Mouse (Mus musculus) lung, embryonic 15.5 days (tissue): ENCODE results near the gene R3hdm1. TPM values are rescaled to one million over a fixed set of nuclear protein-coding genes. Genes with fewer than 3 reads are reported as not detected.

ENCODE experiments used
- microRNA counts: library from miRNA; unstranded; fragments of <30 nt; microRNA quantifications from one replicate; lab custom pipeline; 2016
- microRNA-seq: library from miRNA; unstranded; fragments of <30 nt; microRNA quantifications from one replicate; pipeline ENCODE4, GENCODE M21; 2016
- polyA plus RNA-seq: library from polyadenylated mRNA; unstranded; fragments of >200 nt; fragmentation: Nextera tagmentation; extraction: Ambion mirVana; gene quantifications from 2 replicates; pipeline ENCODE4 v1.2.1, GENCODE M21; 2015

Gene R3hdm1
- polyA plus RNA-seq, 1 experiment from 2014 or later, result 59.7 TPM

MicroRNAs within 50 kb of the gene (microRNA counts, 519-probe panel; counts per million panel counts)
- microRNA mmu-miR-128 (lab: Ali Mortazavi, UCI), result 2,550 counts per million, percentile 56 among the panel's probes with 10 or more counts

Small RNA genes lying within 50 kb of the gene (microRNA-seq; reads per million reads assigned to microRNA genes)
- 85.2 reads per million, percentile 51 among the genes with 10 or more reads in this experiment for gene Mir128-1

Other genes with a start within 250 kb of the R3hdm1 start
- 0.40 and 0.81 TPM in 2 replicates for gene Map3k19, start 248.3 kb upstream of the R3hdm1 start, polyA plus RNA-seq
- 22.7 and 24.9 TPM in 2 replicates for gene Rab3gap1, start 234.5 kb upstream of the R3hdm1 start, polyA plus RNA-seq
- gene Zranb3, start 254 bp upstream of the R3hdm1 start, polyA plus RNA-seq, result 10.0 and 10.1 TPM in 2 replicates
- 56.0 and 61.1 TPM in 2 replicates for gene Ubxn4, start 140.7 kb downstream of the R3hdm1 start, polyA plus RNA-seq
- 0.03 and 0.09 TPM in 2 replicates for gene Lct, start 225.0 kb downstream of the R3hdm1 start, polyA plus RNA-seq